Mouse (Mus musculus) embryonic fibroblast, embryonic 13.5 days (primary cell): ENCODE measurements at regions not wholly inside any gene's neighbourhood (a gene's known extent, or its start where the extent isn't known, plus 50 kb on each side); places are given as distances from the start of the nearest gene placed in this dataset.

ENCODE experiments used
- CTCF ChIP-seq: IDR thresholded peaks from 2 replicates; pipeline ENCODE4 v1.5.1; 2011; ENCODE audit warnings: mild to moderate bottlenecking, control low read depth, low read length, moderate library complexity, borderline replicate concordance; ENCODE audit not compliant: insufficient read depth
- POLR2A ChIP-seq: IDR thresholded peaks from 2 replicates; pipeline ENCODE4 v1.6.1; 2011; ENCODE audit warnings: low read depth, mild to moderate bottlenecking, control low read depth, low read length, moderate library complexity

DNA sequence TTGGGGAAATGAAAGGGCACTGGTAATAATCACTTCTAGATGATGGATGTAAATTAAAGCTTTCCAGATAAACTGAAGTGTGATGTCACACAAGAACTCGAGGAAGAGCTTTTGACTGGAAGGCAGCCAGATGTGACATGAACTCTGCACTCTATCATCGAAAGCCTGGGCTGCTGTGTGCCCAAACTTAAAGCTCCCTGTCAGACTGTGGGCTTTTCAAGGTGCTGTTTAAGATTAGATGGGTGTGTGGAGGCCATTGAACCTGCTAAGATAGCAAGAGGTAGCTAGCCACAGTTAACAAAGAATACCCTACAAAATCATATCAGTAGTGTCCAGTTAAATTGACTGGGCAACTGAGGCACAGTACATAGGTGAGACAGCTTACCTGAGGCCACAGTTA, 190.1 kb downstream of the Fam49a start:
- TF ChIP-seq CTCF (no peak), POLR2A (no peak)
